Mouse (Mus musculus) monocyte, adult 2 months (primary cell): Measurements from ENCODE around the gene Fbxw2.
A peak's percentile ranks its signal among the peaks of the same experiment; 100 is the strongest.
"Not testable (repeated sequence)": the region's sequence is repeated elsewhere in the genome, so short reads cannot be mapped to it uniquely, and the experiment has no call there.

ENCODE experiments used
- DNase-seq, 2 experiments: peaks; one replicate each; pipeline ENCODE4 v3.0.0; 2022; ENCODE audit warnings: low spot score in 2 of 2, low read depth in 1 of 2

Gene Fbxw2

GRCm38 (mm10) chr2:34774493-34774892 is 51.6 kb downstream of the Fbxw2 start:
- no peak for DNase-seq

GRCm38 (mm10) chr2:34773673-34774072 is 52.4 kb downstream of the Fbxw2 start:
- DNase-seq = no peak

DNA sequence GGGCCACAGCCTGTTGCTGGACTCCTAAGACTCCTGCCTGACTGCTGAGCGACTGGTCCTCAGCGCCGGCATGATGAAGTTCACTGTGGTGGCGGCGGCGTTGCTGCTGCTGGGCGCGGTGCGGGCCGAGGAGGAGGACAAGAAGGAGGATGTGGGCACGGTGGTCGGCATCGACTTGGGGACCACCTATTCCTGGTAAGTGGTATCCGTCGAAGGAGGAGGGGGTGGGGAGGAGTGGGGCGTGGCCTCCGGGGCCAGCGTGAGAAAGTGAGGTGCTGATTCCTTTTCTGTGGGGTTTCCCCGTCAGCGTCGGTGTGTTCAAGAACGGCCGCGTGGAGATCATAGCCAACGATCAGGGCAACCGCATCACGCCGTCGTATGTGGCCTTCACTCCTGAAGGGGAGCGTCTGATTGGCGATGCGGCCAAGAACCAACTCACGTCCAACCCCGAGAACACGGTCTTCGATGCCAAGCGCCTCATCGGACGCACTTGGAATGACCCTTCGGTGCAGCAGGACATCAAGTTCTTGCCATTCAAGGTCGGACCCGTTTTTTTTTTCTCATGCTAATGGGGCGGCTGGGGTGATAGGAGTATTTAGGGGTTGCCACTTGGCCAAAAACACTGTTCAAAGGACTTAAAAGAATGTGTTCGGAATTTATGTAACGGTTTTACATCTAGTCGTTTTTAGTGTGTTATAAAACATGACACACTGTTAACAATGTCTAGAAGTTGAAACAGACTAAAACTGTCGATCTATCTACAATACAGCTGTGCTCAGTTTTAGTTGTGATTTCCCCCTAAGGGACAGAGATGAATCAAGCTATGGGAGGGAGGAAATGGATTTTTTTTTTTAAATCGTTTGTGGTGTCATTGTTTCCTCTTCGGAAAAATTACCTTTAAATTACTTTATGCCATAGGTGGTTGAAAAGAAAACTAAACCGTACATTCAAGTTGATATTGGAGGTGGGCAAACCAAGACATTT is 53.6 kb downstream of the Fbxw2 start:
- no peak for DNase-seq

- DNase-seq = peak; percentile 99 to 100
These were observed 54.5 kb downstream of the Fbxw2 start, which contains the start of gene Hspa5 for GRCm38 (mm10) chr2:34771368-34772226. Gene Hspa5 (plus strand): TSS chr2:34771970.

GRCm38 (mm10) chr2:34770951-34771350 is 55.2 kb downstream of the Fbxw2 start:
- DNase-seq = no peak

- DNase-seq = no peak
These were observed 56.1 kb downstream of the Fbxw2 start for GRCm38 (mm10) chr2:34770049-34770448.

GRCm38 (mm10) chr2:34764801-34765200 is 61.3 kb downstream of the Fbxw2 start:
- DNase-seq = no peak

- no peak for DNase-seq
These were observed 63.2 kb downstream of the Fbxw2 start for GRCm38 (mm10) chr2:34762872-34763271.

GRCm38 (mm10) chr2:34762174-34762573 is 63.9 kb downstream of the Fbxw2 start:
- DNase-seq = no peak

- not testable (repeated sequence) for DNase-seq
These were observed 64.8 kb downstream of the Fbxw2 start for GRCm38 (mm10) chr2:34761272-34761671.

- DNase-seq = no peak
These were observed 68.8 kb downstream of the Fbxw2 start for GRCm38 (mm10) chr2:34757341-34757740.

DNA sequence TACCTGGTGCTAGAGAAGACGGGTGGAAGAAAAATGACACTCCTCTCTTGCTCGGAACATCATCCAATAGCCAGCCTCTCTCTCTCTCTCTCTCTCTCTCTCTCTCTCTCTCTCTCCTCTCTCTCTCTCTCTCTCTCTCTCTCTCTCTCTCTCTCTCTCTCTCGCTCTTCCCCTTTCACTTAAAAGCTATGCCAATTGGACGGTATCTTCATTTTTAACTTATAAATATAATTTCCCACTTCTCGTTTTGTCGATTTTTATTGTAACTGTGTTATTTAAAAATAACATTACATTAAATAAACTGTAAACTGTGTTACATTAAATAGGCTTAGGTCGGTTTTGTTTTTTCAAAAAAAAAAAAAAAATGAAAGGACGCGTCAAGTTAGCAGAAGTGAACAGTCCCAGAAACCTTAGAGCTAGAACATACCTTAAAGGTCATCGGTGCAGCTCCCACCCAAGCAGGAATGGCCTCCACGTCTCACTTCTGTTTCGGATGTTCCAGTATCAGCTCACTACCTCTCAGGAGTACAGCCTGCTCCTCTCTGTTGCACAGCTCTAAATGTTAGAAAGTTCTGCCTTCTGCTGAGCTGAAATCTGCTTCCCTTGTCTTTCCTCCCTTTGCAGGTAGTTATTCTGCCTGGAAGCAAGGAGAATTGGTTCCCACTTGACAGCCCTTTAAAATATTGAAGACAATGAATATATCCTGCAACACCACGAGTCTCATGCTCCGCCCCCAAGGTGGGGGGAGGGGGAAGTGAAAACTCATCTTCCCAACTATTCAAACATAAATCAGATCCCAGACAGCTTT is 71.4 kb downstream of the Fbxw2 start, which contains the start of gene Gapvd1:
Gene Gapvd1, minus strand, starts transcription at position 682 of the 808 bp plus-strand sequence.
- DNase-seq = no peak
